Mouse (Mus musculus) megakaryocyte, adult 5-6 weeks (primary cell): ENCODE results near the gene Gnai1. TPM values are rescaled to one million over a fixed set of nuclear protein-coding genes. Genes with fewer than 3 reads are reported as not detected.
"Not testable (repeated sequence)": the region's sequence is repeated elsewhere in the genome, so short reads cannot be mapped to it uniquely, and the experiment has no call there.

Experiments
- ATAC-seq: 2 replicates; pipeline ENCODE4 v1.8.0; 2016; ENCODE audit warnings: mild to moderate bottlenecking, inconsistent platforms; ENCODE audit not compliant: poor library complexity, severe bottlenecking
- total RNA-seq, 2 experiments: library from RNA; stranded (forward) in 1 of 2; stranded (reverse) in 1 of 2; fragments of 153-499, 151-499 nt in 1 of 2; fragments of 221-1000, 200-1000 nt in 1 of 2; gene quantifications; 2 replicates each; pipeline versions ENCODE4 v1.2.3 to v1.2.4; 2015 to 2017

Gnai1 gene
- total RNA-seq (2015) (0.25 TPM in 1 of 2 replicates, not detected in the other), total RNA-seq (2017) (0.07 and 0.12 TPM in 2 replicates)

DNA sequence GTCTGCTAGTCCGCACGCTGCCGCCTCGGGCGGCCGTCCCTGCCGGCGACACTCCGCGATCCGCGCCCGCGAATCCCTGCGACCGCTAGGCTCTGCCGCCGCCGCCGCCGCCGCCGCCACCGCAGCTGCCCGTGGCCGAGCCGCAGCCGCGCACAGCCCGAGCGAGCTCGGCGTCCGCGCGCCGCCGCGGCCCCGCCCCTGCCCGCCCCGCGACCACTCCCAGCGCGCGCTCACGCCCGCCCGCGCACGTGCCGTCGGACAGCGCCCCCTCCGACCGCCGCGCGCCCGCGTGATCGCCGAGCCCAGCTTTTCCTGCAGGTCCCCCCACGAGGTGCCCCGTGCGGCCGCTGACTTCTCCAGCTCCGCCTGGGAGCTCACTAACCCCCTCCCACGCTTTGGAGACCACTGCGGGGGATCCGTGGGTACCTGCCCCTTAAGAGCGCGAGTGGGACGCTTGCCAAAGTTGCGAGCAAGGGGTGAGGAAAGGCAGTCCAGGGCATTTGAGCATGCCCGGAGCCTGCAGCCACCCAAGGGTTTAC is at the start of gene Gnai1:
Gene Gnai1 (minus strand): TSS at position 75 of the 539 bp plus-strand sequence.
- no peak for ATAC-seq

DNA sequence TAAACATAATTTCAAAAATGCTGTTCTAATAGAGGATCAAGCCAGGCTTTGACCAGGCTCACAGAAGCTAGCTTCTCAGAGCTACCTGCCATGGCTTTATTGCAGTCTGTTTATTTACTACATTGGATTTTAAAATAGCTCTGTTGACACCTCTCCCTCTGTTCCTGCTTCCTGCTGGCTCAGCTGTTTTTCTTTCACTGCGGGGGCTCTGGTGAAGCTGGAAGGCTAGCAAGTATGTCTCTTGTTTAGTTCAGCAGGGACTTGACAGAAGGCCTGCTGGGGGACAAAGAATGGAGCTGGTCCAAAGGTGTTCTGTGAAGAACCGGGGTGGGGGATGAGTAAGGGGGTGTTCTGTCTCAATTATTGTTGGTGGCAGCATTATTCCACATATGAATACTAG is 7.7 kb upstream of the Gnai1 start:
- ATAC-seq = no peak

DNA sequence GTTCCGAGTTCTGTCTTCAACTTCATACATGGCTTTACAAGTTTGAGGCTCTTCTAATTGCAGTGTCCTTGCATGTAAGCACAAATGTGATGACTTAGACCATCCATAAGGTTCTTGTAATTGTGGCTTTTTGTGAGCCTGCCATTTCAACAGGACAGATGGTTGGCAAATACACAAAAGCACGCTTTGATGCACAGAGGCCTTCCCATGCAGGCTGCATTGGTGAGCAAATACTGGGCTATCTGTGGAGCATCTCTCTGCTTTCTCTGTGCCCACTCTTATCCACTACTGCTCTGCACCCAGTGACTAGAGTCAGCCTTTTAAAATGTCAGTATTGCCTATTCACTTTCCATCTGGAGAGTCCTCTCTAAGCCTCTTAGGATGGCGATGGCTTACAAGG is 5.3 kb upstream of the Gnai1 start:
- ATAC-seq = no peak

DNA sequence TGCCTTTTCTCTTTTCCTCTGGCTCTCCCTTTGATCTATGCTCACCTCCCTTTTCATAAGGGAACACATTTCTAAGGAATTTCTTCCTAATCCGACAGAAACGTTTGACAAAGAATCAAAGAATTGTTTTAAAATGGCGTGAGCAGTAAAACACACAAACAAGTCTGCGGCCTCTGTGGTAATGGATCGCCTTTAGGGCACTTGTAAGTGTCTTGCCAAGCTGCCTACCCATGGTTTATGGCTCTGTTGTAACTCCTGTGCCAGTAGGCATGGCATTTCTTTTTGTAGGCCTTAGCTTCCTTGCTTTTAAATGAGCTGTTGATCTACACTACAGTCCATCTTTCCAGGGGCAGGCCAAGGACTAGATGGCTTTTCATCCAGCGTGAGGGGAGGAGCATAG is 801 bp upstream of the Gnai1 start:
- no peak for ATAC-seq

DNA sequence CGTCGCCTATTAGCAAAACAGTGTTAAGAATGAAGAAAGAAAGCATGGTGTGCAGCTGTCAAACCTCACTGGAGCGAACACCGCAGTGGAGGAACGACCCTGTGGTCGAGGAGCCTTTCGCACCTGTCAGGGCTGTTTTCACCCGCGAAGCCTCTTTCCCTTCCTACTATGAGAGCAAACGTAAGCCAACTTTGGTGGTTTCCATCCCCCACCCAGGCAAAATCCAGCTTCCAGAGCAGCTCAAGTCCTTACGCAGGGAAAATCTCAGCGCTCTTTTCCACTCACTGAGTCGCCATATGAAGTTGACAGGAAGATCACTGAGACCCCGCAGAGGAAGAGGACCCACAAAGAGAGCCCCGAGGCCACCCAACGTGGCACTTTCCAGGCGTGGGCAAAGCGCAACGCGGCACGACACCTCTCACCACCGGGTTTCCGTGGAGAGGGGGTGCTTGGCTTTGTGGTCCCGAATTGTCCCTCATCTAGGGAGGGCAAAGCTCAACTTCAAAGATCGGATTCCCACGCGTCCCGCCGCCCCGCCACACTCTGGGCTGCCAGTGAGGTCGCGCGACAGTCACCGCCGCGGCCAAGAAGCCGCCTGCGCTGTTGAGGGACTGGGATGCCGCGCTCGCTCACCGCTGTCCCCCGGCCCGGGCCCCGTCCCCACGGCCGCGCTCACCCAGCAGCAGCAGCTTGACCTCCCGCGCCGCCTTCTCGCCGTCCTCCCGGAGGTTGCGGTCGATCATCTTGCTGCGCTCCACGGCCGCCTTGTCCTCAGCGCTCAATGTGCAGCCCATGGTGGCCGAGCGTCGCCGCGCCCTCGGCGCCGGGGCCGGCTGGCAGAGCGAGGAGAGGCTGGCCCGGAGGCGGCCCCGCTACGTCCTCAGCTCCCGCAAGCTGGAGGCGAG is 527 bp downstream of the Gnai1 start:
- no peak for ATAC-seq

DNA sequence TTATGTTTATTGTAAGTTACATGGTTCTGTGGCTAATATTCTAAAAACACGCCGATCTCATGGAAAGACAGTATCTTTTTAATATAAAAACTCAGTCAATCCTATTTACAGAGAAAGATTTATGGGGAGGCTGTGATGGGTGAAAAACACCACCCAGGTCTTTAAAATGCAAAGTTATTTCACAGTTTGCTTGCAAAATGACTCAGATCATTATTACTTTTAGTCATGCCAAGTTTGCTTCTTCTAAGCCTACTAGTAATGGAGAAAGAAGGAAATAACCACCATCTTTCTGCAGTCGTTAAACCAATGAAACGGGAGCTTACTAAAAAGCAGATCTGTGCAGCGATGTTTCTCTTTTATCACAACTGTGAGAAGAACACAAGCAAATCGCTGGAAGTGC is 1.4 kb downstream of the Gnai1 start:
- no peak for ATAC-seq

DNA sequence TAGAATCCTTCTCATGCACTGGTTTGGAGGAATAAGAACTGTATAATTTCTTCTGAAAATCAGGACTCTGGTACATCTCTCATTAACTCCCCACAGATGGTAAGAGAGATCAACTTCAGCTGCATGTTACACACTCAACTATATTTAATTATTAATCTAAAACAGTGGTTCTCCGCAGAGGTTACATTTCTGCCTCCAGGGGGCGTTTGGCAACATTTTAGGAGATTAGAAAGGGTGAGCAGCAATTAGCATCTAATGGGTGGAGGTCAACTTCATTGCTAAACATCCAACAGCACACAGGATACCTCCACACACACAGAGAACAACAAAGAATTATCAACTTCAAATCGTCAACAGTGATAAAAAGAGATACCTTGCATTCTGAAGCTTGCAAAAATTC is 2.0 kb downstream of the Gnai1 start:
- ATAC-seq = no peak

DNA sequence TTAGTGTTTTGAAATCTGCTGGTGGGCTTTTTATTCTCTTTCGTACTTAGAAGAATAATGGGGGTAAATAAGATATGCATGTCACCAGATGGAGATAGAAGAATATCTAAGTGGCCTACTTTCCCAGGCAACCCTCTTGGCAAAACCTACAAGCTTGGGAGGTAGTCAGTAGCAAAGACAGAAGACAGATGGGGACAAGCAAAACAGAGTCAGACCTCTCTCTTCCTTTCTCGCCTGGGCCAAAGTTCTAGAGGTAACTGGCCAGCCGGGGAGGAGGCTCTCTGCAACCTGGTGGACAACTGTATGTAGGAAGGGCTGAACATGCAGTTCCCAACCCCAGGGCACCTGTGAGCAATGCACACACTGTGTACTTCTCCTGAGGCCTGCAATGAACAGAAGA is 12.9 kb downstream of the Gnai1 start:
- ATAC-seq = no peak

DNA sequence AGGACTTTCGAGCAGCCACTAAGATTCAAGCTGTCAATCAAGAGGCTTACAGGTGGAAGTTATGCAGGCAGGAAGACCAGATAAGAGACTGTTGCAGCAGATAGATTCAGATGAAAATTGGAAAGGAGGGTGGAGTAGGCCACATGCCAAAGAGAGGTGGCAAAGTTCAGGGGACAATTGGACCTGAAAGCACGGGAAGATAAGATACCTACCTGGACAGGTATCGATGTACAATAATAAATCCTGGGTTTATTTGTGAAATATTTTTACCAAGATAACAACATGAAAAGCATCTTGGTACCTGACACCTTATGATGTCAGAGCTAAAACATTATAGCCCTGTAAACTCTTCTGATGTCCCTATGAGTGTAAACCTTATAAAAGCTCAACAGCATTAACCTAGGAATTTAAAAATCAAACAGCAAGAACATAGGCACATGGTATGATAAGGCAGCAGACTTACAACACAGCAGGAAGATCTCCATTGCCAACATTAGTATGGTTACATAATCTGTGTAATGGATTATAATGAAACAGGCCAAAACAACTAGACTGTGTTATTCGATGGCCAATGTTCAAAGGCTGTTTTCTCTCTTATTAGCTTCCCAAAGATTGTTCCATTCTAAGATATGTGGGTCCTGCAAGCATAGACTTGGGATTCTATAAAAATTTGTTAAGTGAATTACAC is 16.6 kb downstream of the Gnai1 start:
- no peak for ATAC-seq

DNA sequence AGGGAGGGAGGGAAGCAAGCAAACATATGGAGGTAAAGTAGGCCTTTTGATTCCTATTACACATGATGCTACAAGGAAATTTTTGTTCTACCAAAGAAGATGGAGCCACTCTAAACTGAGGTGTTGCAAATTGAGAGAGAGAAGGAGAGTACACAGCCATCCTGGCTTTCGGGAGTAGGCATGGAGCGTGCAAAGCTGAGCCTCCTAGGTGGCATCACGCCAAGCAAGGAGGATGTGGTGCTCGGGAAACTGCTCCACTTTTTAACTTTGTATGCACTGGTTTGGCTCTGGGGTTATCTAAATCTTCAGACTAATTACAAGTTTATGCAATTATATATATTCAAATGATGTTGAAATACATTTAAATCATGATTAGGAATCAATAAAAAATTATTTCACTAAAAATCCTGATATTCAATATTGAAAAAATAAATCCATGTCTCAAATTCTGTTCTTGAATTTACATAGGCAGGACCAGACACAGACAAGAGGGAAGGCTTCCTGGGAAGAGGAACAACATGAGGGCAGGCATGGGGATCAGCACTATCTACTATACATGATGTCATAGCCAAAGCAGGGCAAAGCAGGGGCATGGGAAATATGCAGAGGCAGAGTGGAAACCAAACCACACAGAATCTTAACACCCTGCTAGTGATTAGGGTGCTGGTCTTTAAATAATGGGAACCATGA is 17.2 kb downstream of the Gnai1 start:
- ATAC-seq = no peak

DNA sequence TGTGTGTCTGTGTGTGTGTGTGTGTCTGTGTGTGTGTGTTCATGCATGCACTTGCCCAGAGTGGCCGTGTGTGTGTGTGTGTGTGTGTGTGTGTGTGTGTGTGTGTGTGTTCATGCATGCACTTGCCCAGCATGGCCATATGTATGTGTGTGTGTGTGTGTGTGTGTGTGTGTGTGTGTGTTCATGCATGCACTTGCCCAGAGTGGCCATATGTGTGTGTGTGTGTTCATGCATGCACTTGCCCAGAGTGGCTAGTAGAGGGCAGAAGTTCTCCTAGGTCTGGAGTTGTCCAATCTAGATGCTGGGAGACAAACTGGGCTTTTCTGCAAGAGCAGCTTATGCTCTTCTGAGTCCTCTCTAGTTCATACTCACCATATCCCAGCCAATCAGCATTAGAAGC is 18.3 kb downstream of the Gnai1 start:
- ATAC-seq = not testable (repeated sequence)

DNA sequence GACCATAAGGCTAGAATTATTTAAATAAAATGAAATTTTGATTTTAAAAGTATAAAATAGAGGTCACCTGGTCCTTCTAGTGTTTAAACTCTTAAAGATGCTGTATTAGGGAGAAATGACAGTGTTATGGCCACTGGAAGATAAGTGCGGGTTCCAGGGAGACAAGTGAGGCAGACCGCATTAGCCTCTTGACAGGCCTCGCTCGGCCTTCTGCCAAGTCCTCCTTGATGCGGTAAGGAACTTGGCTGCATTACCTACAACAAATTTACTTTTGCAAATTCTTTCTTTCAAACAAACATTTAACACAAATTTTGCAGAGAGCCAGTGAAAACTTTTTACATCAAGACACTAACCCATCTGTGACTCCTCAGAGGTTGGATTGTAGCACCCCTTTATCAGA is 27.9 kb downstream of the Gnai1 start:
- ATAC-seq = no peak

DNA sequence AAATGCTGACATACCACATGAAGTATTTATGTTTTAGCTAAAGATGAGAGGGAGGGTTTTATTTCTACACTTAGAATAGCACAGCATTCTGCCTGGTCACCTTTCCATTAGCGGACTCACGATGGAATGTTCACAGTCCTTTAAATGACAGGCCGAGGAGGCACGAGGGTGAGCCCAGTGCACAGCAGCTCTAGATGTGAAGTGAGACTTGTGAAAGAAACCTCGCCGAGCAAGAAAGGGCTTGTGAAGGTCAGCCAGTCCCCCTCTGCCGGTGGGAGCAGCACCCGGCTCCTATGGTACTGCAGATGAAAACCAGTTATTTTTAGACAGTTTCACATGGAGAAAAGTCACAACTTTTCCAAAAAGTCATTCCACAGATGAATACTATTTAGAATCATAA is 29.4 kb downstream of the Gnai1 start:
- ATAC-seq = no peak

DNA sequence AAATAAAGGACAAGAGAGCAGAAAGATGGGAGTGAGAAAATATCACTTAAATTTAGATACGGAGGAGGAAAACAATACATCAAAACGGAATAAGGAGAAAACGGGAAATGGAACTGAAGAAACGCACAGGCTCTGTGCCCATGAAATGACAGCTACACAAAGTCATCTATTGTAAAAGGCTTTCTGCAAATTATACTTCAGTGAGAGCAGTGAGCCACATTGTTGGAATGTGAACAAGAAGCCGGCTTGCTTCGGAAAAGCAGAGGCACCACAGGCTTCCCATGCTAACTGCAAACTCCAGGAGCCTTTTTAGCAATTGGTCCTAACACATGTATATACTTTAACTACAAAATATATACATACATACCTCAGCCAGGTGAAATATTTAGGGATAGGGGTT is 34.0 kb downstream of the Gnai1 start:
- no peak for ATAC-seq

DNA sequence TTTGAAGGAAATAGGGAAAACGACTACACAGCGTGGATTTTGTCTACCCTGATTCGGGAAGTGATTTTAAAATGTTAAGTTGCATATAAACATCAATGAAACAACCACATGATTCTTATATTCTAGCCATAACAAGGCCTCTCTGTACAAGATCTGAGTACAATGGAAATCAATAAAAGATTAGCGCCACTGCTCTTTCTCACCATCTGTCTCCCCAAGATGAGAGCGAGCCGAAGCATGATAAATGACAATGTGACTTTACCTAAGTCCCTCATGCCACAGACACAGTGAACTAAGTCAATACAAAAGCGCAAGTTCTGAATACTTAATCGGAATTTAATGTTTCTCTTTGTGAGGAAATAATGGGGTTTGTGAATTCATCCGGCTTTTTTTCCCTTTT is 36.6 kb downstream of the Gnai1 start:
- ATAC-seq = no peak

DNA sequence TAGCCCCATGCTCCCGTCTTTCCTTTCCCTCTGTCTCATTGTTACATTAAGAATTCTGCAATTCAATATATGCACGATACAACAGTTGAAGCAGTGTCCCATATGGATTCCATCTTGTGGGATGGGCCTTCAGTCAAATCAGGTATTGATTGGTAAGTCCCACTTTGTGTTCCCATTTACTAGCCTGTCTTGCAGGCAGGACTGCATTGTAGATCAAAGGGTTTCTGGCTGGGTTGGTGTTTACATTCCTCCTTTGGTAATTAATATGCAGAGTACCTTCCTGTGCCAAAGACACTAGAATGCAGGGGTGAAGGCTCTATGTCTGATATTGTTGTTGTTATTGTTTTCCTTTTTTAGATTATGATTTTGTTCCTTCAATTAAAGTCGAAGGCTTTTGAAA is 38.5 kb downstream of the Gnai1 start:
- ATAC-seq = no peak

DNA sequence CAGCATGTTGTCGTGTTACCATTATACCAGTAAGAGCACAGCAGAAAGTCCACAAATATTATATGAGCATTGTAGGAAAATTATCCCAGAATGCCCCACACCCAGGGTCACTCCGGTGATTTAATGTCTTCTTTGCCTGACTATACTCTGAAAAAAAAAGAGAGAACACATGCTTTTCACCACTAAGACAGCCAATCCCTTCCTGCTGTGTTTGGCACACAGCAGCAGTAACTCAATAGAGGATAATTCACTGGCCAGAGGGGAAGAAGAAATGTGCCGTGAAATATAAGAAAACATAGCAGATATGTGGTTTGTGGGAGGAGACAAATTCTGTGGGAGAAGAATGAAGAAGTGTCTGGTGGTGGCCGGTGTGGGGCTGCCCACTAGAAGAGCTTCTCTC is 41.3 kb downstream of the Gnai1 start:
- no peak for ATAC-seq

DNA sequence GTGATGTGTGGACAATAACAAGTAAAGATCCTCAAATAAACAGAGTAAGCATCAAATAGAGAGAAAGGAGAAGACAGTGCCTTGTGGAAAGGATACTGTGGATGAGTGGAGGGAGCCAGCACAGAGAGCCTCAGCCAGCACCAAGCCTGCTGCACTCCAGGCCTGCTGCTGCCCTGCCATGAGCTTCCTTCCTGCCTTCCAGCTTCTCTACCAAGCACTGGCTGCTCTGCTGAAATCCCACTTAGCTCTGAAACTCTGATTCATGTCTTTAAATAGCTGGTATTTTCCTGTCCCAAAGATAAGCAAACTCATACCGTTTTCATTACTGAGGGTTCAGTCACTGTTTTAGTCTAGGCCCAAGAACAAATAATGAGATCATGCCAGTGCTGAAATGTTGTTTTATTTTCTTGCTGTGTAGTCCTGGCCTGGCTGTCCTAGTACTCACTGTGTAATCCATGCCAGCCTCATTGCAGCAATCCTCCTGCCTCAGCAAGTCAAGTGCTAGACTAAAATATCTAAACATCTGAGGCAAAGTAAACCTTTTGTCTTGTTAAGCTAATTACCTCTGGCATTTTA is 52.8 kb downstream of the Gnai1 start:
- no peak for ATAC-seq

DNA sequence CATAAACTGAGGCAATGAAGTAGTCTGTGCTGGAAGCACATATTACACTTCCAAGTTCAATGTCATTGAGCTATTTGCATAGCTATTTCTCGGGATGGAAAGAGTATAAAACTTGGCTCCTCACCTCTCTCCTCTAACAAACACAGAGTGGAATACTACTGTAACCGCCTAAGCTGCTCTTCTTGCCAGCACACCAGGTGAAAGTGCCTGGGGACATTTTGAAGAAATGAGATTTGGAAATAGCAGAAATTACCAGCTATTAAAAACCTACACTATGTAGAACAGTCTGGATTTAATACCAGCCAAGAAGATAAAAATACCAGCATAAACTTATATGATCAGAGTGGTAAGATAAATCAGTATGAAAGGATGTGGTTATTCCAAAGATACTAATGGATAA is 63.6 kb downstream of the Gnai1 start:
- ATAC-seq = no peak

DNA sequence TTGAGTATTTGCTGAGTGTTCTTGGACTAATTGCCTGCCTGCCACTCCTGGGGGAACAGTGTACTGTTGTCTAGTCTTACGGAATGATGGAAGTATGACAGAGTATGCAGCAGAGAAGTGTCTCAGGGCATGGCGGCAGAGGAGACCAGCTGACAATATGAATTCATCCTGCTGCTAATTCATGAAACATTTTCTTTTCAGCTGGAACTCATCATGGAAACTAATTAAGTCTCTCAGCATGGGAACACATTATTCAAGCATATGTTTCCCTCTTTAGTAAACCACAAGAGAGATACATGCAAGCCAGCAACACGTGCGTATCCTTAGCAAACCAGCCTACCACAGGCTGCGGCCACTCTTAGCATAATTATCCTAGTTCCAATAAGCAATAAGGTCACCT is 67.4 kb downstream of the Gnai1 start:
- no peak for ATAC-seq

DNA sequence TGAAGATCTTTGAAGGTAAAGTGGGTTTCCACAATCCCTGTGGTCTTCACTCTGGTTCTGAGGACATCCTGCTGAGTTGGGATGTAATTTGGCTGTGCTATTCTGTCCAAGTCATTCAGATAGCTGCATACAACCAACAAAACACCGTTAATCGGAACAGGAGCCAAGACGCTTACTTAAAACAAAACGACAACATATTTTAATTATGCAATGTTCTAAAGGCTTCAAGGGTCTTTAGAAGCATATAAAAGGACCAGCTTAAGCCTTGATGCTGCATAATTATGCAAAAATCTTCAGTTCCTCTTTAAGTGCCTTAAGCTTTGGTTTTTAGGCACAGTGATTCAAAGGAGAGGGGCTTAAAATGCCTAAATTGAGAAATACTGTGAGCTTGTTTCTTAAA is 70.6 kb downstream of the Gnai1 start:
- no peak for ATAC-seq
